Mouse (Mus musculus) liver, adult (tissue): ENCODE results near the gene Siae.

Source experiments
- GATA4 ChIP-seq: IDR thresholded peaks from 2 replicates; pipeline ENCODE4 v1.6.1; 2014; ENCODE audit warnings: mild to moderate bottlenecking, low read length; ENCODE audit not compliant: insufficient replicate concordance

Gene Siae

DNA sequence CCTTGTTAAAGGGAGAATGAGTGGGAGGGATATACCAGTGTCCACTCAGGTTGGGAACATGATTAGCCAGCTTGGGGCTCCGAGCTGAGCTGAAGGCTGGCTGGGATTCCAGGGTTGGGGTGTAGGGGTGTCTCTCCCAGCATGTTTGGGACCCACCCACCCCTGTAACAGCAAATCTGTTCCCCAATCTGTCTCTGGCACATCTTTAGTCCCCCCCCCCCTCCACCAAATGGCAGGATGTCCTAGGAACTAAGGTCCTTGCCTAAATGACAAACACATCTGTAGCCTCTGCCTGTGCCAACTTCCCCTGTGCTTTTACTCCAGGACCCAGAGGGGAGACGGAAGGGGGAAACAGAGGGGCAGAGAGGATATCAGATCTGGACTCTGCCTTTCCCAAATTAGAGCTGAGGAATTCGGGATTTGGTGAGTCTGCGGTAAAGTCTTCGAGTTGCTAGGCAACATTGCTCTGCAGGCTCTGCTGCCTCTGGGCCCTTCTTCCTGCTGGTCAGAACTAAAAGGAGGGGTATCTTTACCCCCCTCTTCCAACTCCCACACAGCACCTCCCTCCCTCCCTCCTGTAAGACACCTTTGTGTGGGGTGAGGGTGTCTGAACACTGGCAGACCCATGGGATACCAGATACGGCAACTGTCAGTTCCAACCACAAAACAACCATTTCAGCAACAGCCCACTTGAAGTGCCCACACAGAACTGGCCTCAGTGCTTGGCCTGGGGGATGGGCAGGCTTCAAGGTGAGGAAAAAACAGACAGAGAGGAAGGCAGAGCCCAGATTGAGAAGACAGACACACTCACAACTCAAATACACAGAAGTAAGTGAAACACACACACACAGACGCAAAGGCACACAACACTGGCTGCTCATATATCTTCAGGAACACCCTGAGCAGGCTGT is at the start of gene Siae:
Siae (plus strand) TSS at position 861 of the 911 bp plus-strand sequence.
- TF ChIP-seq GATA4, result no peak

DNA sequence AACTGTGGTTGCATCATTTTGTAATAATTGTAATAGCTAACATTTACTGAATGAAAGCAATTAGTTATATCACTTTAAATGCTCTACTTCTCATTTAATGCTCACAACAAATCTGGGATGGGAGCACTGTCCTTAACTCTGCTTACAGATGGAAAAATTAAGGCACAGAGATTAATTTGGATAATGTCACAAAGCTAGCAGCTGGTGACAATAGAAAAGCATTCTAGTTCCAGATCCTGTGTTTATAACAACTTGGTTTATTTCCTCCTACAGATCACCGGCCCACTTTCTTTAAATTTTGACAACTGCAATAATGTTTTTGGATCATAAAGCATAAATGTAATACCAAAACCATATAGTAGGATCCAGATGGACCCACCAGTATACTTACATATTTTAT is 49.5 kb upstream of the Siae start:
- no peak for TF ChIP-seq GATA4

DNA sequence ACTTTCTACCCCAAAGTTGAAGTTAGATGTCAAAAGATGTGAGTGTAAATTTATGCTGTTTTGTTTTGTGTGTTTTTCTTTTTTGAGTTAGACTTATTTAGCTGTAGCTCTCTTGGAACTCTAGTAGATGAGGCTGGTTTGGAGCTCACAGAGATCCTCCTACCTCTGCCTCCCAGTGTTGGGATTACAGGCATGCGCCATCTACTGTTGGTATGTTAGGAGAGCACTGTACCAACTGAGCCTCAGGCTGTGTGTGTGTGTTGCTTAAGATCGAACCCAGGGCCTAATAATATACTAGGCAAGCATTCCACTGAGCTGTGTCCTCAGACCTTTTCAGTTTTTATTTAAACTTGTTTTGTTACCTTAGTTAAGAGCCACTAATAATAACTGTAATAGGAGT is 43.4 kb upstream of the Siae start:
- no peak for TF ChIP-seq GATA4

DNA sequence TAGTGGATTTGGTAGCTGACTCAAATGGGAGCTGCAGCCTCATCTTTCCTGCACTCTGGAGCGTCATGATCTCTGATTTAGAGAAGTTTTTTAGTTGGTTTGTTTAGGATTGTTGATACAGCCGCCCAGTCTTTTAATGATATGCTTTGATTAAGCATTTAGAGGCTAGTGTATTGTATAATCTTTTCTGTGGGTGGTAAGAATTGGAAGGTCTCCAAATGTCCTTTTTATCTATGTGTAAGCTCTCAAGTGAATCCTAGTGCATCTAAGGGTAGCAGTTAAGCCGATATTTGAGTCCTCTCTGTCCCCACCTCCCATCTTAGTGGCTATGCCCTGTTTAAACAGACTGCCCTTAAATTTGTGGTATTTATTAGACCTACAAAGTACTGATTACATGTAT is 41.0 kb upstream of the Siae start:
- no peak for TF ChIP-seq GATA4

DNA sequence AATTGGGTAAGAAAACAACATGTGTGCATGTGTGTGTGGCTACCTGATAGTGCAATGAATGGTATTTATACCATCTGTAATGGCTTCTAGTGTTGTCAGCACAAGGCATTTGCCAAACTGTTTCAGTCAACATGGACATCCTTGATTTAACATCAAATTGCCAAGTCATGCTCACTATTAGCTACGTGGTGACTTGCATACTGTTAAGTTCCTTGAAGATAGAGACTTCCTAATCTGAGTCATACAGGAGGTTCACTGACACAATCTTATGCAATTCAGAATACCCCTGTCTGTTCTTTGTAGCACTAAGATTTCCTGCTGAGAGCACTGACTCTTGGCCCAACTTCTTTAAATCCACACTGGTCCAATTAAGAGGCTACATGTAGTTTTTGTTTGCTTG is 38.0 kb upstream of the Siae start:
- TF ChIP-seq GATA4, result no peak

DNA sequence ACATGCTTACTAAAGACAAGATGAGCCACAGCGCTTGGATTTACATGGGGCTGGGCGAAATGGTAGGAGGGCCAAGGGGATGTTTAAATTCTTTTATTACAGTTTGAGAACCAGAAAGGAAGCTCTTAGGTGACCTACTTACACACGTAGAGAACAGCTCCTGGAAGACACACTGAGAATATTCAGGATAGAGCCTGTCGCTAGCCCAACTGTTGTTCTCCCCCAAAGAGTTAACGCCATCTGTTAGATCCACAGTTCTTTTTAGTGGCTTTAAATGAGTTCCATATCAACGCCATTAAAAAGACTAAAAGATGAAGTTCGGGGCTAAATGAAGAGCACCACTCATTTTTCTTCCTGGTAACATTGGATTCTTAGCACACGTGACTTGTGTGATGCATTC is 36.5 kb upstream of the Siae start:
- TF ChIP-seq GATA4, result no peak

DNA sequence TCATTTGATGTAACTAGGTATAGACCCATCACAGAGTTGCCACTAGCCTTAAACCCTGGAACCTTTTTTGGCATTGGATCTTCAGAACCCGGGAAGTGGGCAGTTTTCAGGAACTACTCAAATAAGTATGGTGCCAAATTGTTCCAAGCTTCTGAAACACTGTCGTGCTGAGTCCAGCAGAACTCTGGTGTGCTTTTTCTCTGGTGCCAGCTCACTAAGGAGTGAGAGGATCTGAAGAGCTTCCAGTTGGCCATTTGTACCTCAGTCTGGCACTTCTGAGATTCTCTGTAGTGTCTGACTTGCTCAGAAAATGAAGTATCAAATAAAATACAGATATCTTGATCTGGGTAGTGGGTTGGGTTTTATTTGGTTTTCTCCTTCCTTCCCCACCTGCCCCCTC is 35.5 kb upstream of the Siae start:
- no peak for TF ChIP-seq GATA4

- TF ChIP-seq GATA4, result no peak
These were observed 30.0 kb upstream of the Siae start for GRCm38 (mm10) chr9:37525461-37525860.

GRCm38 (mm10) chr9:37526443-37527395 is 28.8 kb upstream of the Siae start:
- TF ChIP-seq GATA4, result no peak

DNA sequence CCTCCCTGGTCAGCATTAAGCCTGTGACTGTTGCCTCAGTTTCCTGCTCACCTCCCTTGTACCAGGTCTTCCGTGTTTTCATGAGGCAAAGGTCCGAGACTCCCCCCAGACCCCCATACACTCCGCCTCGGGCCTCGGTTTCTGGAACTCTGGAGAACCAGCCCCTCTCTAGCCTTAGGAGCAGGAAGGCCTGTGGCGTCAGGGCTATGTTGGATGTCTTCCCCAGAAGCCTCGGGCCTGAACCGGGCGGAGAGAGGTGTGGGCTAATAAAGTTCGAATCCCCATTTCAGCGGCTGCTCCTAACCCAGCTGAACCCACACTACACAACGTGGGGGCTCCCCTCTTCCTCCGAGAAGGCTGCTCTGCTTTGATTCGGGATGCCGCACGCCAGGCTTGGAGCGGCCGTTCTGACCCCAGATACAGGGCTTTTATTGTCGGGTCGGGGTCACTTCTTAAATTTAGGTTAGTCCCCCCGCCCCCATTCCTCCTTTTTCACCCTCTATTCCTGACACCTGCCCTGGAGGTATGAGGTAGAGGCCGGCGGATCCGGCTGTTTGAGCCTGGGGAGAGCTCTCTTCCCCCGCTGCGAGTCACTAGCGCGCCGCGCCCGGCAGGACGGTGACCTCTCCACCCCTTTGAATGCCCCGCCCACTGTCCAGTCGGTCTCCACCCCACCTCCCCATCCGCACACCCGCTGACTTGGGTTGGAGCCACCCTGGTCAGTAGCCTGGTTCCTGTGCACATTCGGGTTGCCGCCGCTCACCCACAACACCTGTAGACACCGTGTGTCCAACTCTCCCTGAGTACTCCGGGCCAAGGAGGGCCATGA is 27.9 kb upstream of the Siae start, which contains the start of gene Esam:
Esam (plus strand) TSS at position 683 of the 829 bp plus-strand sequence.
- TF ChIP-seq GATA4, result no peak

DNA sequence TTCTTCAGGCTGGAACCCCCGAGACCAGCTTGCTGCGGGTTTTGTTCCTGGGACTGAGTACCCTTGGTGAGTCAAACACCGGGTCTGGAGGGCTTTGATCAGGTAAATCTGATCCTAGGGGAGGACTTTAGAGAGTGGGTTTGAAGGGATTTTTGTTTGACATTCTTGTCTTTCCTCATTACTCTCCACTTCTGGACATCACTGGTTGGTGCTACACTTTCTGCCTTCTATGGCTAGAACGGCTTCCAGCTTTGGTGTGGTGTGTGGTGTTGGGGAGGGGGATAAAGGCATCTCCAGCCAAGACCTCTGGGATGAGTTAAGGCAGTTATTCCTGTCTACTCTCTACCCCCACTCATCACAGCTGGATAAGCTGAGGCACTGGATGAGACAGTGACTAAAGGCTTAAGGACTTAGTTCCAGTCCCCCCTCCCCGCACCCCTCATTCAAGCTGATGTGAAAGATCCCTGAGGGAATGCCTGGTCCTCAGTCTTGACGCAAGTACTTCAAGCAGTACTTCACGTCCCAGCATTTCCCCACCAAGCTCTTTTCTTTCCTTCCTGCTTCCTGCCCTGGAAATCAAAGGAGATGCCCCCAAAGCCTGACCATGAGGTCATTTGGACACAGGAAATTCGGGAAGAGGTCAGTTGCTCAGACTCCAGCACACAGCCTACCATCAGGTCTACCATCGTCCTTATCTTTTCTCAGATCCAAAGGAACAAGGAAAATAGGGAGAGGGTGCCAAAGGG is 27.1 kb upstream of the Siae start:
- TF ChIP-seq GATA4, result peak; percentile 73; the same call in 1 of the 2 replicates

DNA sequence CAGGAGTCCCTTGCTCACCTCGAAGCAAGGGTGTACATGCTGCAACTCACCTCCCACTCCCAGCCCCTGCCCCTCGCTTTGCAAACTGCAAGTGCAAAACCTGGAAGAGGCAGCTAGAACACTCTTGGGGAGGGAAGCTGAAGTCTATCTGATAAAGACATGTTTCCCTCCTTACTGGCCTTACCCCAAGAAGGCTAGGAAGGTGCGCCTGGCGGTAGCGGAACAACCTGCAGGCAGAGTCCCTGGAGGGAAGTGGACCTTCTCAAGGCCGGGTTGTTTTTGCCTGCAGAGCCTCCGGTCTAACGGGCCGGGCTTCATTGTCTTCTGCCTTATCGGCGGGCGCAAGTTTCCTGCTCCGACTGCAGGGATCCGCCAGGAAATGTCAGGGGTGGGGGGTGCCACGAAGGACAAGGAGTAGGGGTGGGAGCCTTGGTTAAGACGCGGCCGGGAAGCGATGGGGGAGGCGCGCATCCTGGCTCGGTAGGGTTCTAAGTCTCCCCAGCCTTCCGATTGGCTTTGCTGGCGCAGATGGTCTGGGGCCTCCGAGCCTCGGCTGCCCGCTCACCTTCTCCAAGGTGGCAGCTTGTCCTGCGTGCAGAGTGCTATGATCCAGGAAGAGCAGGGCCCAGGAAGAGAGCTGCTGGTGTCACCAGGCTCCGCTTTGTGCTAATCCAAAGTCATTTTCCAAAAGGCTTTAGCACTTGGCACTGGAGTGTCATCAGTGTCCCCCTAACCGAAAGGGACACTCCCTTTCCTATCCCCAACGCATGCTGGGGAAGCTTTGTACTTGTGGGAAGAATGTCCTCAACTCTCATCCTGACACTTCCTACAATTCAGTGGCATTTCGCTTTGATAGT is 25.2 kb upstream of the Siae start:
- TF ChIP-seq GATA4, result peak; percentile 98; the same call in 1 of the 2 replicates
